Mouse (Mus musculus) cerebellum, adult 18-20 months (tissue): ENCODE data around the gene Ybx2.

Experiments
- DNase-seq, 2 experiments: peaks; one replicate each; pipeline ENCODE4 v3.0.0; 2021

The Ybx2 gene

GRCm38 (mm10) chr11:69935137-69935879, at the start of gene Ybx2:
TSS of gene Ybx2 (plus strand) at chr11:69935796.
- DNase-seq: peak; percentile 91 to 96

GRCm38 (mm10) chr11:69886907-69887635, 48.5 kb upstream of the Ybx2 start:
- DNase-seq: no peak

- DNase-seq: no peak
Observed at GRCm38 (mm10) chr11:69891482-69891881, 44.1 kb upstream of the Ybx2 start.

- no peak for DNase-seq
Observed at GRCm38 (mm10) chr11:69894671-69895070, 40.9 kb upstream of the Ybx2 start.

- no peak for DNase-seq
Observed at GRCm38 (mm10) chr11:69895291-69895690, 40.3 kb upstream of the Ybx2 start, which contains the start of gene Acap1. TSS of gene Acap1 (minus strand) at chr11:69895539.

GRCm38 (mm10) chr11:69899870-69900269, 35.7 kb upstream of the Ybx2 start:
- no peak for DNase-seq

- DNase-seq: peak; percentile 85 to 94
Observed at GRCm38 (mm10) chr11:69900471-69901405, 34.9 kb upstream of the Ybx2 start, which contains the start of the genes 2810408A11Rik and Neurl4. TSS of gene 2810408A11Rik (minus strand) at chr11:69900987. TSS of gene Neurl4 (plus strand) at chr11:69901072.

GRCm38 (mm10) chr11:69901406-69901846, 34.2 kb upstream of the Ybx2 start:
- DNase-seq: peak; percentile 94 to 95

- peak in 1 of 2 experiments; percentile 30 for DNase-seq
Observed at GRCm38 (mm10) chr11:69901993-69902392, 33.6 kb upstream of the Ybx2 start.

GRCm38 (mm10) chr11:69902972-69903371, 32.6 kb upstream of the Ybx2 start:
- no peak for DNase-seq

- DNase-seq: no peak
Observed at GRCm38 (mm10) chr11:69904311-69904710, 31.3 kb upstream of the Ybx2 start.

- DNase-seq: no peak
Observed at GRCm38 (mm10) chr11:69908645-69909044, 27.0 kb upstream of the Ybx2 start.

GRCm38 (mm10) chr11:69909174-69909573, 26.4 kb upstream of the Ybx2 start:
- DNase-seq: no peak

- DNase-seq: no peak
Observed at GRCm38 (mm10) chr11:69910177-69910576, 25.4 kb upstream of the Ybx2 start.

- no peak for DNase-seq
Observed at GRCm38 (mm10) chr11:69910781-69911560, 24.6 kb upstream of the Ybx2 start.

- no peak for DNase-seq
Observed at GRCm38 (mm10) chr11:69911701-69912100, 23.9 kb upstream of the Ybx2 start.

- no peak for DNase-seq
Observed at GRCm38 (mm10) chr11:69912716-69913530, 22.7 kb upstream of the Ybx2 start.

GRCm38 (mm10) chr11:69913554-69914371, 21.8 kb upstream of the Ybx2 start, which contains the start of gene Gps2:
TSS of gene Gps2 (plus strand) at chr11:69913888.
- DNase-seq: peak; percentile 92 to 95

GRCm38 (mm10) chr11:69914372-69914764, 21.2 kb upstream of the Ybx2 start:
- DNase-seq: no peak

GRCm38 (mm10) chr11:69914917-69915430, 20.6 kb upstream of the Ybx2 start:
- DNase-seq: no peak
